In genomic region chr14:102989866-102990265, GRCm38 (mm10) we compare ENCODE assay signal across 24 mouse cellular contexts. TPM values are rescaled to one million over a fixed set of nuclear protein-coding genes. Genes with fewer than 3 reads are reported as not detected.
DNase-seq lines count a peak whose midpoint lies in the region; ATAC-seq and TF ChIP-seq lines count a peak whose summit lies in the region.
"Had no signal": no experiment of that assay in that cellular context is flagged by ENCODE, and none has a peak within 500 bp of the region (broad histone marks: within the 10 kb centered on the region; RNA-seq: fewer than 3 reads in every experiment).

No protein-coding gene starts in this region.

- peaks cover 19% of the 10 kb centered on the region for H3K4me1 ChIP-seq in limb, embryonic 14.5 days (ENCODE audit: control insufficient read depth, insufficient read depth, low read length)
- no peaks in the 10 kb centered on the region for H3K4me1 ChIP-seq in liver, embryonic 11.5 days (replicated peaks; ENCODE audit: control insufficient read depth, insufficient read depth, low read length)
- H3K4me1 ChIP-seq: liver, embryonic 13.5 days had no signal

- H3K36me3 ChIP-seq in limb, embryonic 14.5 days (ENCODE audit: control insufficient read depth, insufficient read depth, low read length), result no peaks in the 10 kb centered on the region
- H3K36me3 ChIP-seq in liver, embryonic 11.5 days (ENCODE audit: control insufficient read depth, insufficient read depth, low read length), result no peaks in the 10 kb centered on the region
- H3K36me3 ChIP-seq: embryonic facial prominence, embryonic 15.5 days; heart, embryonic 13.5 days; liver, embryonic 13.5 days; lung, embryonic 15.5 days had no signal

- H3K4me2 ChIP-seq in limb, embryonic 14.5 days (replicated peaks; ENCODE audit: low read depth, low read length, severe bottlenecking), result no peak overlapping the region
- H3K4me2 ChIP-seq in liver, embryonic 11.5 days, result no peak overlapping the region
- H3K4me2 ChIP-seq: embryonic facial prominence, embryonic 15.5 days; heart, embryonic 13.5 days; liver, embryonic 13.5 days; lung, embryonic 15.5 days had no signal

- no peaks in the 10 kb centered on the region for H3K27me3 ChIP-seq in limb, embryonic 14.5 days (ENCODE audit: control insufficient read depth, insufficient read depth, low read length)
- no peaks in the 10 kb centered on the region for H3K27me3 ChIP-seq in liver, embryonic 11.5 days (replicated peaks; ENCODE audit: control insufficient read depth, insufficient read depth, low read length)
- H3K27me3 ChIP-seq: embryonic facial prominence, embryonic 15.5 days; heart, embryonic 13.5 days had no signal

- H3K4me3 ChIP-seq in limb, embryonic 14.5 days (replicated peaks; ENCODE audit: low read length), result no peak overlapping the region
- H3K4me3 ChIP-seq in liver, embryonic 11.5 days (ENCODE audit: low read depth, low read length), result no peak overlapping the region
- H3K4me3 ChIP-seq: embryonic facial prominence, embryonic 15.5 days; heart, embryonic 13.5 days; liver, embryonic 13.5 days; lung, embryonic 15.5 days had no signal

- 34% methylated on average over 5 of the region's 5 CpGs for WGBS in limb, embryonic 14.5 days
- WGBS in liver, embryonic 11.5 days, result 75% methylated on average over 5 of the region's 5 CpGs

- no peak overlapping the region for H3K27ac ChIP-seq in limb, embryonic 14.5 days (replicated peaks; ENCODE audit: low read depth, low read length)
- H3K27ac ChIP-seq in liver, embryonic 11.5 days (ENCODE audit: low read depth, low read length), result no peak overlapping the region
- H3K27ac ChIP-seq: embryonic facial prominence, embryonic 15.5 days; heart, embryonic 13.5 days; liver, embryonic 13.5 days; lung, embryonic 15.5 days; macrophage had no signal

- ATAC-seq in limb, embryonic 14.5 days (ENCODE audit: low FRiP score, low read depth), result peak; percentile 38; the same call in 1 of the 2 replicates
- no peak for ATAC-seq in activated CD4-positive, CD25-positive, alpha-beta regulatory T cell, adult 4 months
- ATAC-seq in liver, embryonic 11.5 days (replicated peaks; ENCODE audit: low FRiP score), result no peak
- ATAC-seq: forebrain, embryonic 16.5 days had no signal

- no peaks in the 10 kb centered on the region for H3K9me3 ChIP-seq in limb, embryonic 14.5 days (ENCODE audit: control insufficient read depth, low read length)
- H3K9me3 ChIP-seq in liver, embryonic 11.5 days (ENCODE audit: control insufficient read depth, low read length), result no peaks in the 10 kb centered on the region
- H3K9me3 ChIP-seq: embryonic facial prominence, embryonic 15.5 days; heart, embryonic 13.5 days; liver, embryonic 13.5 days; lung, embryonic 15.5 days had no signal

- DNase-seq in kidney, postnatal 10 days, result peak; percentile 29
- no peak for DNase-seq in kidney, postnatal 36 days
- DNase-seq in gastrocnemius, adult 18-20 months (ENCODE audit: low spot score), result peak; percentile 11
- peak; percentile 20 for DNase-seq in gastrocnemius, postnatal 25 days
- peak; percentile 79 for DNase-seq in limb, embryonic 14.5 days (ENCODE audit: low spot score)
- DNase-seq in adrenal gland, postnatal 10 days, result no peak
- no peak for DNase-seq in liver, embryonic 11.5 days (ENCODE audit: low spot score)
- DNase-seq: adrenal gland, adult 8-10 months; cerebellum, adult 9-11 months; kidney, adult 2 months; kidney, postnatal 25 days; liver, embryonic 13.5 days; midbrain, embryonic 14.5 days; right cerebral cortex, postnatal 14 days; thymus, postnatal 36 days had no signal

- H3K9ac ChIP-seq in limb, embryonic 14.5 days (ENCODE audit: low read depth, low read length, severe bottlenecking), result no peak overlapping the region
- no peak overlapping the region for H3K9ac ChIP-seq in liver, embryonic 11.5 days (ENCODE audit: low read depth, low read length)
- H3K9ac ChIP-seq: embryonic facial prominence, embryonic 15.5 days; heart, embryonic 13.5 days; liver, embryonic 13.5 days; lung, embryonic 15.5 days had no signal

- TF ChIP-seq POLR2A in limb, embryonic 14.5 days (IDR thresholded peaks at IDR 0.05; ENCODE audit: borderline replicate concordance, extremely low read depth, insufficient read depth, insufficient read length), result no peak

RNA-seq across cellular contexts. Expression of gene Kctd12, which starts 7.4 kb away (rescaled TPM):
- total RNA-seq in gastrocnemius, adult 18-20 months (2021), result 1 to 10 TPM; 6.5 to 8.0 TPM
- total RNA-seq in gastrocnemius, postnatal 25 days (2021), result 10 to 100 TPM in 1 of 2 experiments, 1 to 10 TPM in 1; 7.6 to 11.4 TPM
- 114 and 148 TPM in 2 replicates for polyA plus RNA-seq in limb, embryonic 14.5 days (2012; rRNA removed)
- polyA plus RNA-seq in limb, embryonic 14.5 days (2014; fragmentation: Nextera tagmentation; extraction: Ambion mirVana), result 81.4 and 84.3 TPM in 2 replicates
- polyA plus RNA-seq in activated CD4-positive, CD25-positive, alpha-beta regulatory T cell, adult 4 months (2017; shearing (Covaris generic)), result 1 to 10 TPM; 1.3 to 1.6 TPM
- total RNA-seq in adrenal gland, postnatal 10 days (2021), result 10 to 100 TPM; 55.1 to 55.2 TPM
- polyA plus RNA-seq in liver, embryonic 11.5 days (2014; fragmentation: Nextera tagmentation; extraction: Ambion mirVana), result 5.8 TPM in 2 replicates

RNA-seq across cellular contexts. Expression of gene Acod1, which starts 56.9 kb away (rescaled TPM):
- not detected for total RNA-seq in gastrocnemius, adult 18-20 months (2021)
- not detected for total RNA-seq in gastrocnemius, postnatal 25 days (2021)
- polyA plus RNA-seq in limb, embryonic 14.5 days (2012; rRNA removed), result 0.03 and 0.06 TPM in 2 replicates
- not detected in 2 replicates for polyA plus RNA-seq in limb, embryonic 14.5 days (2014; fragmentation: Nextera tagmentation; extraction: Ambion mirVana)
- polyA plus RNA-seq in activated CD4-positive, CD25-positive, alpha-beta regulatory T cell, adult 4 months (2017; shearing (Covaris generic)), result not detected
- total RNA-seq in adrenal gland, postnatal 10 days (2021), result not detected
- polyA plus RNA-seq in liver, embryonic 11.5 days (2014; fragmentation: Nextera tagmentation; extraction: Ambion mirVana), result 0.16 and 0.25 TPM in 2 replicates
- total RNA-seq: left cerebral cortex, postnatal 25 days had no signal
- polyA plus RNA-seq: embryonic facial prominence, embryonic 15.5 days; forebrain, embryonic 16.5 days; heart, embryonic 13.5 days; hindbrain, embryonic 11.5 days; kidney, adult 2 months; lung, embryonic 15.5 days; stomach, embryonic 14.5 days had no signal

Comparison
In these comparisons a context has a peak if more than half of its experiments do, and no peak if none do; other contexts are left out.
1. DNase-seq: peak in kidney, postnatal 10 days (single experiment), gastrocnemius, adult 18-20 months (single experiment), gastrocnemius, postnatal 25 days (single experiment) and limb, embryonic 14.5 days (single experiment); none in kidney, postnatal 36 days (0 of 2), adrenal gland, postnatal 10 days (single experiment) and liver, embryonic 11.5 days (single experiment).
2. RNA of gene Kctd12, which starts 7.4 kb away (total RNA-seq): 55.1 to 55.2 TPM in adrenal gland, postnatal 10 days; 7.6 to 11.4 TPM in gastrocnemius, postnatal 25 days and 6.5 to 8.0 TPM in gastrocnemius, adult 18-20 months; every median in the first group is over 4 times any median in the second.